Mouse (Mus musculus): ENCODE measurements around the gene Cnnm2.

- TF ChIP-seq CTCF (IDR thresholded peaks at IDR 0.05; ENCODE audit: borderline replicate concordance, insufficient read depth, low read length) = no peak
- no peak for TF ChIP-seq POLR2A (IDR thresholded peaks at IDR 0.05; ENCODE audit: low read depth, low read length)
These were observed 79.6 kb downstream of the Cnnm2 start for GRCm38 (mm10) chr19:46841016-46841415.

All from embryonic fibroblast, embryonic 13.5 days (primary cell).